Mouse (Mus musculus): ENCODE results near the gene Pde10a. TPM values are rescaled to one million over a fixed set of nuclear protein-coding genes. Genes with fewer than 3 reads are reported as not detected.
"Not testable (repeated sequence)": the region's sequence is repeated elsewhere in the genome, so short reads cannot be mapped to it uniquely, and the experiment has no call there.

Gene Pde10a
- polyA plus RNA-seq, 1 experiment from 2014 or later, result 11.4 TPM

DNA sequence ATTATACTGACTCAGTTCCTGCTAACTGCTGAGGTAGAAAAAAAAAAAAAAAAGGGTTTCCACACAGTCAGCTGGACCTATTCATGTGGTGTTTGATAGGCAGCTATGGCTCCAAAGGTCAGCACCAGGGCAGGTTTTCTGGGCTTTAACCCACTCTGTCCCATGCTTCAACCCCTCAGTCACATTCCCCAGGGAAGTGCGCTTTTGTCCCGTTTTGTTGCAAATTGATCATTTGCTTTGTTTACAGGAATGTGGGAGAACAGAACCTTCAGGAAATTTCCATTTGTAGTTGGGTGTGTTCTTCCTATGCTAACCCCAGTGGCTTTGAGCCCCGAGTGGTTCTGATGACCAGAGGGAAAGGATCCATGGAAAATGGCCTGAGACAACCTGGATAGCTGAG, 162.9 kb downstream of the Pde10a start:
- Histone ChIP-seq H3K36me3 (no peaks in the 10 kb centered on the region), H3K9ac (no peak overlapping the region), H3K27ac (no peak overlapping the region), H3K4me3 (no peak overlapping the region), H3K4me2 (replicated peaks) (no peak overlapping the region), H3K9me3 (no peaks in the 10 kb centered on the region), H3K4me1 (no peaks in the 10 kb centered on the region), H3K27me3 (replicated peaks) (no peaks in the 10 kb centered on the region; the same call in 1 of the 2 replicates)
- ATAC-seq (ENCODE audit: low FRiP score, low read depth), result no peak
- 59% methylated on average over 3 of the region's 3 CpGs for WGBS

DNA sequence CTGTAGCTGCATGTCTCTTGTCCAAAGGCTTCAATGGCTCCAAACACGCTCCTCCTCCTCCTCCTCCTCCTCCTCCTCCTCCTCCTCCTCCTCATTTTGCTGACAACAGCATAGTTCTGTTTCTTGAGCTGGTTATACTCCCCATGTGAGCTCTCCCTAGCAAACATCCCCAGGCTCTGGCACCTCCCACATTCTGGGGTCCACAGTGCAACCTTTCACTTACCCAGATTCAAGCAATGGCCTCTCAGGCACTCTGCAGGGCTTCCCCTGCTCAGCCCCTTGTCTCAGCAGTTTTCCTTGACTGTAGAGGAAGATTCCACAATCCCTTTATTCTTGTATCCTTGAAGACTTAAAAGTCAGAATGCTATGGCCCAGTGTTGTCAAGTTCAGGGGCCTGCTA, 173.1 kb downstream of the Pde10a start:
- no peak overlapping the region for H3K27ac ChIP-seq
- H3K4me2 ChIP-seq (replicated peaks), result no peak overlapping the region
- no peak for ATAC-seq (ENCODE audit: low FRiP score, low read depth)
- no peak overlapping the region for H3K4me3 ChIP-seq
- no peaks in the 10 kb centered on the region for H3K4me1 ChIP-seq
- H3K9ac ChIP-seq, result no peak overlapping the region
- no peaks in the 10 kb centered on the region for H3K27me3 ChIP-seq (replicated peaks)
- no peaks in the 10 kb centered on the region for H3K9me3 ChIP-seq
- no peaks in the 10 kb centered on the region for H3K36me3 ChIP-seq
- 100% methylated on average over 1 of the region's 1 CpGs for WGBS

DNA sequence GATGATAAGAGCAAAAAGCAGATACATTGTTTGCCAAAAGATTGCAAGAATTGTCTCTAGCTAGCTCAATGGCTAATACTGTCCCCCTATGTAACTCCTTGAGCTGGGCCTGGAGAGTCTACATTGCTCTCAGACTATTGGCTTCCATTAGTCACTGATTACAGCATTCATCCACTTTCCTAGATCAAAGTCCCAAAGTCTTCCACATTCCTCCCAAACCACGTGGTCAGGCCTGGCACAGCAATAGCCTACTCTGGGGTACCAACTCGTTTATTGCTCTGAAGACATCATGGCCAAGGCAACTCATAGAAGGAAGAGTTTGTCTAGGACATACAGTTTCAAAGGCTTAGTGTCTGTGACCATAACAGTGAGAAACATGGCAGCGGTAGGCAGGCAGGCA, 173.6 kb downstream of the Pde10a start:
- WGBS, result 76% methylated on average over 3 of the region's 3 CpGs
- H3K9ac ChIP-seq, result no peak overlapping the region
- no peaks in the 10 kb centered on the region for H3K4me1 ChIP-seq
- no peaks in the 10 kb centered on the region for H3K9me3 ChIP-seq
- no peak overlapping the region for H3K4me3 ChIP-seq
- no peaks in the 10 kb centered on the region for H3K36me3 ChIP-seq
- ATAC-seq (ENCODE audit: low FRiP score, low read depth), result no peak
- H3K27ac ChIP-seq, result no peak overlapping the region
- no peaks in the 10 kb centered on the region for H3K27me3 ChIP-seq (replicated peaks)
- no peak overlapping the region for H3K4me2 ChIP-seq (replicated peaks)

DNA sequence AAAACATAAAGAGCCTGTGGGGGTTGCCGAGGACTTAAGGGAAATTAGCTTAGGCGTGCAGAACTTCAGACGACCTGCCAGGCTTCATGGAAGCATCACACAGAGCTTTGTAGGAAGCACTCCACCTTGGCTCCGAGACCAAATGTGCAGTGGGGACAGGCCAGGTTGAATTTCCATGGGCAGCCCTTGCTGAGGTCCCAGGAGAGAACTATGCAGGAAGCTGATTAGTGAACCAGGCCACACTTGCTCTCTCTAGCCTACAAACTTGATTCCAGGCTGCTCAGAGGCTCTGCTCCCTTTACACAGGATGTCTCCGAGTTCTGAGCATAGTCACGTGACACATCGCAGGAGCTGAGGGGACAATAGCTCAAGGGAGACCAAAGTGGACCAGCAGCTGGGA, 175.9 kb downstream of the Pde10a start:
- Histone ChIP-seq H3K9ac (no peak overlapping the region), H3K36me3 (no peaks in the 10 kb centered on the region), H3K4me3 (no peak overlapping the region), H3K27me3 (replicated peaks) (no peaks in the 10 kb centered on the region), H3K4me1 (no peaks in the 10 kb centered on the region), H3K9me3 (no peaks in the 10 kb centered on the region), H3K4me2 (replicated peaks) (no peak overlapping the region), H3K27ac (no peak overlapping the region)
- WGBS, result 68% methylated on average over 7 of the region's 7 CpGs
- ATAC-seq (ENCODE audit: low FRiP score, low read depth), result no peak

DNA sequence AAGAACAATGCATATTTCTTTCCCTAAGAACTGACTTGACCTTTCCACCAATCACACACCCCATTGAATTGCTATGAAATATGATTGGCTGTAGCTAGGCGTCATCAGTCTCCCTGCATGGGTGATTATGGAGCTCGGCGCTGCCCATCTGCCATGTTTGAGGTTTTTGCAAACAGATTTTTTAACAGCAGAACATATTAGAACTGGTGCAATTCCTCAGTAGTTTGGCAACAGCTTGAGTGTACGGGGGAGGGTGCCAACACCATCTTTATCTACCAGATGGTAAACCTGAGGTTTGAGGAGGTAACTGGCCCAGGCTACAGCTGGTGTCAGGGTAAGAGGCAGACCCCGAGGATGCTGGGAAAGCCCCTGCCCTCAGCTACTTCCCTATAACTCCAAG, 177.3 kb downstream of the Pde10a start:
- no peak for ATAC-seq (ENCODE audit: low FRiP score, low read depth)
- Histone ChIP-seq H3K27me3 (replicated peaks) (no peaks in the 10 kb centered on the region), H3K9ac (no peak overlapping the region), H3K27ac (no peak overlapping the region), H3K4me1 (no peaks in the 10 kb centered on the region), H3K36me3 (no peaks in the 10 kb centered on the region), H3K4me3 (no peak overlapping the region), H3K4me2 (replicated peaks) (no peak overlapping the region), H3K9me3 (no peaks in the 10 kb centered on the region)
- 92% methylated on average over 5 of the region's 5 CpGs for WGBS

DNA sequence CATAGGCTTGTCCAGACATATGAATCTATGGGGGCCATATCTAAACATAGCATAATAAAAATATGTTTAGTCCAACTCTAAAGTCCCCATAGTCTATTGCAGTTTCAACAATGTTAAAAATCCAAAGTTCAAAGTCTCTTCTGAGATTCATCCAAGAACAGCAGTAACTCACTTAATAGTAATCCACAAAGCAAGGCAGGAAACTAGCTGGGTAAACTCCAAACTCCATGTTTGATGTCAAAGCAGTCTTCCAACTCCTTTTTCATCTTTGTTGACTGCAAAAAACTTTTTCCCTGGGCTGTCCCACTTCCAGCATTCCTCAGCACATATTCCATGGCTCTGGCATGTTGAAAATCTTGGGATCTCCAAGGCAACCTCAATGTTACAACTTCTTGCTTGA, 182.8 kb downstream of the Pde10a start:
- H3K4me3 ChIP-seq, result no peak overlapping the region

DNA sequence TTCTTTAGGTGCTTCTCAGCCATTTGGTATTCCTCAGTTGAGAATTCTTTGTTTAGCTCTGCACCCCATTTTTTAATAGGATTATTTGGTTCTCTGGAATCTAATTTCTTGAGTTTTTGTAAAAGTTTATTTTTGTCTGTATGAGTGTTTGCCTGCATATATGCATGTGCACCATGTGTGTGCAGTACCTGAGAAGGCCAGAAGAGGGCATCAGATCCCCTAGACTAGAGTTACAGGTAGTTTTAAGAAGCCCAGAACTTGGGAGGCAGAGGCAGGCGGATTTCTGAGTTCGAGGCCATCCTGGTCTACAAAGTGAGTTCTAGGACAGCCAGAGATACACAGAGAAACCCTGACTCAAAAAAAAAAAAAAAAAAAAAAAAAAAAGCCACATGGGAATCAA, 187.6 kb downstream of the Pde10a start:
- H3K4me2 ChIP-seq (replicated peaks); H3K4me3 ChIP-seq; H3K27me3 ChIP-seq (replicated peaks); H3K27ac ChIP-seq; H3K4me1 ChIP-seq; ATAC-seq (ENCODE audit: low FRiP score, low read depth); H3K36me3 ChIP-seq; H3K9me3 ChIP-seq; H3K9ac ChIP-seq: not testable (repeated sequence)
- 90% methylated on average over 2 of the region's 2 CpGs for WGBS

More for the DNA sequence above, 182.8 kb downstream of the Pde10a start:
- ATAC-seq (ENCODE audit: low FRiP score, low read depth), result no peak
- H3K27ac ChIP-seq, result no peak overlapping the region
- no peak overlapping the region for H3K9ac ChIP-seq
- no peak overlapping the region for H3K4me2 ChIP-seq (replicated peaks)
- H3K4me1 ChIP-seq, result no peaks in the 10 kb centered on the region
- no peaks in the 10 kb centered on the region for H3K36me3 ChIP-seq
- no peaks in the 10 kb centered on the region for H3K9me3 ChIP-seq
- no peaks in the 10 kb centered on the region for H3K27me3 ChIP-seq (replicated peaks)

DNA sequence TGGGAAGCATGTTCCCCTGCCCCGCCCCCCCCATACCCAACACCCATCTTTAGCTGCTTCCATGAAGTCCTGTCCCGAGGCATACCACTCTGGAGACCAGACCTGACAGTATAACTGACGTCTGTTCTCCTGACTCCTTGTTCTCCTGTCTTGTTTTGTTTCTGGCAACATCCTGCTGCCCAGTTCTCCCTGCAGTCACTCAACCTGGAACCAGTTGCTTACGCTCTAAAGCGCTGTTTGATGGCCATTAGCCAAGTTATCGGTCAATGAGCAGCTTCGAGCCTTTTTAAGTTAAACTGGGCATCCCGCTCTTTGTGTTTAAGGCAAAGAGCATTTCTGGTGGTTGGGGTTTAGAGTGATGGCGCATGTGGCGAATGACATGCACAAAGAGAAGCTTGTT, 195.8 kb downstream of the Pde10a start:
- H3K9me3 ChIP-seq, result no peaks in the 10 kb centered on the region
- no peak overlapping the region for H3K4me3 ChIP-seq
- ATAC-seq (ENCODE audit: low FRiP score, low read depth), result no peak
- H3K4me2 ChIP-seq (replicated peaks), result no peak overlapping the region
- no peaks in the 10 kb centered on the region for H3K36me3 ChIP-seq
- 68% methylated on average over 10 of the region's 10 CpGs for WGBS
- H3K27ac ChIP-seq, result no peak overlapping the region
- H3K9ac ChIP-seq, result no peak overlapping the region
- no peaks in the 10 kb centered on the region for H3K27me3 ChIP-seq (replicated peaks)
- no peaks in the 10 kb centered on the region for H3K4me1 ChIP-seq

DNA sequence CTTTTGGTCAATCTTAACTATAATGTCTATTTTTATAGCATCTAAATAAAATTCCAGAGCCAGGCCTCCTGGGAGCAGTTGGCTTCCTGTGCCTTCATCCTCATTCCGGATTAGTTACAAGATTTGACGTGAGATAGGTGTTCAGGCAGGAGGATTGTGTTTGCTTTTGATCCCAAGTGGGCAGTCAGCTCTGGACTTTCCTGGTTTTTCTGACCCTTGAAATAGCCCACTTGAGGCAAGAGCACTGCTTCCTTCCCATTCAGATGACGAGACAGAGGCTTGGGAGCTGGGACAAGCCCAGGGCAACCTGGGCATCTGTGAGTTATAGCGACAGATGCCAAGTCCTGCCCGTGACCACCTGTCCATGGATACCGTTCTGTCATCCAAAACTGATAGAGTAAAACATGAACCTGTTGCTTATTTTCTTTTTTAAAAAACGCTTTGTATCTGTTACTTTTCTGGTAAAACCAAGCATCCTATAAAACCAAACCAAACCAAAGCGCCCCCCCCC, 199.3 kb downstream of the Pde10a start:
- Histone ChIP-seq H3K27ac (no peak overlapping the region), H3K4me1 (no peaks in the 10 kb centered on the region), H3K4me3 (no peak overlapping the region), H3K9me3 (no peaks in the 10 kb centered on the region), H3K4me2 (replicated peaks) (no peak overlapping the region), H3K36me3 (no peaks in the 10 kb centered on the region), H3K27me3 (replicated peaks) (no peaks in the 10 kb centered on the region), H3K9ac (no peak overlapping the region)
- WGBS, result 83% methylated on average over 8 of the region's 8 CpGs
- ATAC-seq (ENCODE audit: low FRiP score, low read depth), result no peak

DNA sequence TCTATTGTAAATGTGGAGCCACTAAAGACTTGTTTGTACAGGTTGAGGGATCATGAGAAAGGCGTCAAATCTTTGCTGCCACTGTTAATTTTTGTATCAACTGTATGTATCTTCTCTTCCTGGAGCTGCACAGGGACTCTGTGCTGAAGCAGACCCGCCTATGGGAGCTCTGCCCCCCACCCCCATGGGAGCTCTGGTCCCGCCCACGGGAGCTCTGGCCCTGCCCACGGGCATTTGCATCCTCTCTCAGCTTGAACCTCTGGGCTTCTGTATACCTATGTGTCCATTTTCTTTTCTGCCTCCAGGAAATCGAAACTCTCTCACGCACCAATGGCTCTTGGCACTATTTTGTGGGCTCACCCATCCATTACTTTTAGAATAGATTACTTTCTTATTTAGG, 203.5 kb downstream of the Pde10a start:
- Histone ChIP-seq H3K4me2 (replicated peaks) (no peak overlapping the region), H3K9ac (no peak overlapping the region), H3K27ac (no peak overlapping the region), H3K9me3 (no peaks in the 10 kb centered on the region), H3K4me1 (no peaks in the 10 kb centered on the region), H3K36me3 (no peaks in the 10 kb centered on the region), H3K27me3 (replicated peaks) (no peaks in the 10 kb centered on the region), H3K4me3 (no peak overlapping the region)
- WGBS, result 51% methylated on average over 7 of the region's 7 CpGs
- ATAC-seq (ENCODE audit: low FRiP score, low read depth), result no peak

DNA sequence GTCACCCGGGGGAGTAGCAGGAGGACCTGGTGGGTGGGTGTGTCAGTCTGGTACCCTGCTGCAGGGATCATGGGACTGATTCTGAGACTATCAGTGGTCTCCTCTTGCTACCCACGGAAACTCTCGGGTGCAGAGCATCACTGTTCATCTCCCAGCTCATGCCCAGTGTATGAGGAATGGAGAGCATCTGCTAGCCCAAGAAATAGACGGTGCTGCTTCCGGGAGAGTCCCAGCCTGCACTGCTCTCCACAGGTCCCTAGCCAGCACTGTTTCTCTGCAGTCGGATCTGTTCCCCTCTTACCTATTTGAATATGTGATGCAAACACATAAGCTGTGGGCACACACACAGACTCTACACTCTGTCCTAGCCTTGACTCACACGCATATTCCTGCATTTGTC, 204.6 kb downstream of the Pde10a start:
- H3K4me1 ChIP-seq, result no peaks in the 10 kb centered on the region
- no peaks in the 10 kb centered on the region for H3K27me3 ChIP-seq (replicated peaks)
- H3K4me3 ChIP-seq, result no peak overlapping the region
- no peak overlapping the region for H3K27ac ChIP-seq
- H3K36me3 ChIP-seq, result no peaks in the 10 kb centered on the region
- no peaks in the 10 kb centered on the region for H3K9me3 ChIP-seq
- 85% methylated on average over 7 of the region's 7 CpGs for WGBS
- H3K9ac ChIP-seq, result no peak overlapping the region
- no peak overlapping the region for H3K4me2 ChIP-seq (replicated peaks)
- no peak for ATAC-seq (ENCODE audit: low FRiP score, low read depth)

DNA sequence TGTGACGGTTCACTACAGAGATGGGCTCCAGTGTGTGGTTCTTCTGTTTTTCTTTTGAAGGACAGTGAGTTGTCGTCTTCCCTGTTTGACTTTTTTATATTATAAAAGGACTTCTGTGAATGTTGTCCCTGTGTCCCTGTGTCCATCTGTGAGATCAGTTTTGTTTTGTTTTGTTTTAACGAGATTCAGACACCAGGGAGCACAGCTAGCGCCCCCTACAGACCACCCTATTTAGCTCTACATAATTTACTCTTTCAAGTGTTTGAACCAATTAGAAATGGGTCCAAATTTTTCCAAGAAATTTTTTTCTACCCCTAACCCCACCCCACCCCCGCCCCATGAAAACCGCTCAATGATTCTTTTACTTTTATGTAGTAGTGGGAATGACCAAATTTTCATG, 205.9 kb downstream of the Pde10a start:
- no peak overlapping the region for H3K4me3 ChIP-seq
- no peaks in the 10 kb centered on the region for H3K9me3 ChIP-seq
- ATAC-seq (ENCODE audit: low FRiP score, low read depth), result no peak
- no peaks in the 10 kb centered on the region for H3K4me1 ChIP-seq
- WGBS, result 65% methylated on average over 6 of the region's 6 CpGs
- H3K9ac ChIP-seq, result no peak overlapping the region
- no peak overlapping the region for H3K4me2 ChIP-seq (replicated peaks)
- no peaks in the 10 kb centered on the region for H3K36me3 ChIP-seq
- H3K27me3 ChIP-seq (replicated peaks), result no peaks in the 10 kb centered on the region
- no peak overlapping the region for H3K27ac ChIP-seq

DNA sequence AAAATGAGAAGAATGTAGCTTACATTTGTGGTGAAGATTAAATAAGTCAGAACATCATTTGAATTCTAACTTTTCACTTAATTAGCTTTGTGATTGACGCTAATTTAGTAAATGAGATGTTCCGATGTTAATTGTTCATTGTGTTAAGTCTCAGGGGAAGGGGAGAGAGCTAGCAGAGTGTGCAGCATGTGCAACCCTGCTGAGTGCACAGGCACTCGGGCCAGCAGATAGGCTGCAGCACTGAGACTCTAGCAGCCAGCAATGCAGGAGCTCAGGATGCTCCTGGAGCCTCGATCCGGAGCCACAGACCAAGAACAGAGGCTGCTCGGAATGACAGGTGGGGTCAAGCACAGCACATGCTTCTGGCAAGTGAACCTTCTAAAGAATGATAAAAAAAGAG, 211.1 kb downstream of the Pde10a start:
- Histone ChIP-seq H3K27ac (no peak overlapping the region), H3K4me3 (no peak overlapping the region), H3K9me3 (no peaks in the 10 kb centered on the region), H3K27me3 (replicated peaks) (no peaks in the 10 kb centered on the region), H3K4me1 (no peaks in the 10 kb centered on the region), H3K4me2 (replicated peaks) (no peak overlapping the region), H3K36me3 (no peaks in the 10 kb centered on the region), H3K9ac (no peak overlapping the region)
- no peak for ATAC-seq (ENCODE audit: low FRiP score, low read depth)
- WGBS, result 72% methylated on average over 6 of the region's 6 CpGs
